Mouse (Mus musculus): ENCODE results near the gene Olfr742. TPM values are rescaled to one million over a fixed set of nuclear protein-coding genes. Genes with fewer than 3 reads are reported as not detected.

Olfr742 gene
- not detected for polyA plus RNA-seq (2014; fragmentation: Illumina TruSeq; extraction: RNeasy Lipid Tissue Mini Kit (QIAGEN cat#74804); ENCODE audit: low read depth, low replicate concordance)

GRCm38 (mm10) chr14:50503300-50503699 is at the start of gene Olfr742:
TSS of gene Olfr742 (plus strand) at chr14:50503600.

GRCm38 (mm10) chr14:50472438-50472837 is 31.0 kb upstream of the Olfr742 start, which contains the start of gene Olfr741:
TSS of gene Olfr741 (plus strand) at chr14:50472738.

GRCm38 (mm10) chr14:50521539-50521938 is 18.1 kb downstream of the Olfr742 start, which contains the start of gene Olfr743:
TSS of gene Olfr743 (plus strand) at chr14:50521839.

Other genes starting within 250 kb of the Olfr742 start
- gene Olfr732, start 219.4 kb upstream of the Olfr742 start, polyA plus RNA-seq (2014; fragmentation: Illumina TruSeq; extraction: RNeasy Lipid Tissue Mini Kit (QIAGEN cat#74804); ENCODE audit: low read depth, low replicate concordance), result not detected
- not detected for gene Olfr733, start 202.1 kb upstream of the Olfr742 start, polyA plus RNA-seq (2014; fragmentation: Illumina TruSeq; extraction: RNeasy Lipid Tissue Mini Kit (QIAGEN cat#74804); ENCODE audit: low read depth, low replicate concordance)
- not detected for gene Olfr734, start 176.8 kb upstream of the Olfr742 start, polyA plus RNA-seq (2014; fragmentation: Illumina TruSeq; extraction: RNeasy Lipid Tissue Mini Kit (QIAGEN cat#74804); ENCODE audit: low read depth, low replicate concordance)
- not detected for gene Olfr735, start 154.7 kb upstream of the Olfr742 start, polyA plus RNA-seq (2014; fragmentation: Illumina TruSeq; extraction: RNeasy Lipid Tissue Mini Kit (QIAGEN cat#74804); ENCODE audit: low read depth, low replicate concordance)
- gene Tlr11, start 145.7 kb upstream of the Olfr742 start, polyA plus RNA-seq (2014; fragmentation: Illumina TruSeq; extraction: RNeasy Lipid Tissue Mini Kit (QIAGEN cat#74804); ENCODE audit: low read depth, low replicate concordance), result not detected
- gene Olfr736, start 122.4 kb upstream of the Olfr742 start, polyA plus RNA-seq (2014; fragmentation: Illumina TruSeq; extraction: RNeasy Lipid Tissue Mini Kit (QIAGEN cat#74804); ENCODE audit: low read depth, low replicate concordance), result not detected
- not detected for gene Olfr738, start 96.0 kb upstream of the Olfr742 start, polyA plus RNA-seq (2014; fragmentation: Illumina TruSeq; extraction: RNeasy Lipid Tissue Mini Kit (QIAGEN cat#74804); ENCODE audit: low read depth, low replicate concordance)
- not detected for gene Olfr739, start 85.0 kb upstream of the Olfr742 start, polyA plus RNA-seq (2014; fragmentation: Illumina TruSeq; extraction: RNeasy Lipid Tissue Mini Kit (QIAGEN cat#74804); ENCODE audit: low read depth, low replicate concordance)
- not detected for gene Olfr740, start 58.1 kb upstream of the Olfr742 start, polyA plus RNA-seq (2014; fragmentation: Illumina TruSeq; extraction: RNeasy Lipid Tissue Mini Kit (QIAGEN cat#74804); ENCODE audit: low read depth, low replicate concordance)
- not detected for gene Olfr741, start 30.9 kb upstream of the Olfr742 start, polyA plus RNA-seq (2014; fragmentation: Illumina TruSeq; extraction: RNeasy Lipid Tissue Mini Kit (QIAGEN cat#74804); ENCODE audit: low read depth, low replicate concordance)
- gene Olfr743, start 18.2 kb downstream of the Olfr742 start, polyA plus RNA-seq (2014; fragmentation: Illumina TruSeq; extraction: RNeasy Lipid Tissue Mini Kit (QIAGEN cat#74804); ENCODE audit: low read depth, low replicate concordance), result not detected
- gene Olfr744, start 111.3 kb downstream of the Olfr742 start, polyA plus RNA-seq (2014; fragmentation: Illumina TruSeq; extraction: RNeasy Lipid Tissue Mini Kit (QIAGEN cat#74804); ENCODE audit: low read depth, low replicate concordance), result not detected
- gene Olfr745, start 135.8 kb downstream of the Olfr742 start, polyA plus RNA-seq (2014; fragmentation: Illumina TruSeq; extraction: RNeasy Lipid Tissue Mini Kit (QIAGEN cat#74804); ENCODE audit: low read depth, low replicate concordance), result not detected
- not detected for gene Olfr746, start 143.5 kb downstream of the Olfr742 start, polyA plus RNA-seq (2014; fragmentation: Illumina TruSeq; extraction: RNeasy Lipid Tissue Mini Kit (QIAGEN cat#74804); ENCODE audit: low read depth, low replicate concordance)
- gene Olfr747, start 189.6 kb downstream of the Olfr742 start, polyA plus RNA-seq (2014; fragmentation: Illumina TruSeq; extraction: RNeasy Lipid Tissue Mini Kit (QIAGEN cat#74804); ENCODE audit: low read depth, low replicate concordance), result not detected
- not detected for gene Olfr748, start 203.8 kb downstream of the Olfr742 start, polyA plus RNA-seq (2014; fragmentation: Illumina TruSeq; extraction: RNeasy Lipid Tissue Mini Kit (QIAGEN cat#74804); ENCODE audit: low read depth, low replicate concordance)
- gene Olfr749, start 241.5 kb downstream of the Olfr742 start, polyA plus RNA-seq (2014; fragmentation: Illumina TruSeq; extraction: RNeasy Lipid Tissue Mini Kit (QIAGEN cat#74804); ENCODE audit: low read depth, low replicate concordance), result not detected

Data from adrenal gland, adult 10 weeks (tissue).